Mouse (Mus musculus): ENCODE results near the gene En2. TPM values are rescaled to one million over a fixed set of nuclear protein-coding genes. Genes with fewer than 3 reads are reported as not detected.

The En2 gene
- total and polyA plus RNA-seq, 3 experiments: not detected

DNA sequence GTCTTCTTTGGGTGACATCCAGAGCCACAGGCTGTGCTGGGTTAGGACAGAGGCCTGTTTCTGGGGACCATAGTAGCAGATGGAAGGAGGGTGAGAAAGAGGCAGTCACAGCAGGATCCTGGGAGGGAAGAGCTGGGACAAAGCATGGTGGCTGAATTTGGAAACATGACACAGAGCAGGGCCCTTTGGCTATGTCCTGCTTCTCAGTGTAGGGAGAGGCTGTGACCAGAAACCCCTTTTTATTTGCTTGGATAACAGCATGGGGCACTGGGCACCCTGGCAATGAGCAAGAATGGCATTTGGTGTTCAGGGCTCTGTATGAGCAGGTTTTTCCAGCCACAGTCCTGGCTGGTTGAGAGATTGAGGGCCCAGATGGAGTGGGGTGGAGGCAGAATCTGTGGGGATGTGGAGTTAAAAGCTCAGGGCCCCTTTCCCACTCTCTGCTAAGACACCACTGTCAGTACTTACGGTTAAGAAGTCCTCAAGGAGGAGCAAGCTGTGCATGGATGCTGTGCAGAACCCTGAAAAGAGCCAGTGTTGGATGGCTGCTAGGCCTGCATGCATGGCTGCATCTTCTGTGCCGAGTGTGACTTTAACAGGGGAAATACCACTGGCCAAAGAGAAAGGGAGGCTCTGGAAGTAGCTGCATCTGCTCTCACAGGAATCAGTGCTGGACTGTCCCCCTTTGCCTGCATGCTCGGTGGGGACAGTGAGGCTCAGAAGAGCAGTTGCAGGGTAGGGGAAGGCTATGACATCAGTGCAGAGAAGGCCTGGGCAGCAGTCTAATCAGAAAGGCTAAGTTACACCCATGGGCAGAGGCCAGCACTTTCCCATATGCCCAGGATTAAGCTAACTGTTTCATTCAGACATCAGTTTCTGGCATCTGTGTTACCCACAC is 26.0 kb downstream of the En2 start:
- no peaks in the 10 kb centered on the region for H3K79me2 ChIP-seq (replicated peaks; ENCODE audit: control insufficient read depth, extremely low read depth, insufficient read depth, poor library complexity, severe bottlenecking)
- no peak overlapping the region for H3K27ac ChIP-seq (ENCODE audit: insufficient read depth, low read depth)
- no peak overlapping the region for H3K4me3 ChIP-seq (replicated peaks in 1 of 3; ENCODE audit: low read depth in 2 of 3, low read length in 2 of 3, poor library complexity in 1 of 3)
- DNase-seq (ENCODE audit: extremely low read depth): no peak
- TF ChIP-seq RAD21 (IDR thresholded peaks at IDR 0.05; ENCODE audit: low read depth, low read length) (no peak), MYC (IDR thresholded peaks at IDR 0.05; ENCODE audit: low read depth, low read length) (no peak), NELFE (IDR thresholded peaks at IDR 0.05; ENCODE audit: low read depth, low read length) (no peak), PAX5 (IDR thresholded peaks at IDR 0.05; ENCODE audit: low read length) (no peak)
- peaks cover 0 to 17% of the 10 kb centered on the region in 2 experiments; a peak in 2 of 4 replicates for H3K4me1 ChIP-seq (ENCODE audit: control insufficient read depth in 1 of 2, insufficient read depth in 2 of 2)
- H3K4me2 ChIP-seq (ENCODE audit: insufficient read depth, low read depth, poor library complexity, severe bottlenecking): no peak overlapping the region
- in situ Hi-C loops (cut with MboI; ENCODE audit: low pct_ligation_motif_present, low pct_unique_long_range_greater_than_20kb, low sequenced_read_pairs): no loop called here
- dilution Hi-C loops (cut with MboI; ENCODE audit: extremely low pct_ligation_motif_present, extremely low pct_unique_long_range_greater_than_20kb, low sequenced_read_pairs): no loop called here
- H3K9me3 ChIP-seq (replicated peaks; ENCODE audit: low read length): no peaks in the 10 kb centered on the region
- H3K9ac ChIP-seq (ENCODE audit: insufficient read depth, low read depth): no peak overlapping the region
- peaks cover 3% of the 10 kb centered on the region for H3K27me3 ChIP-seq (replicated peaks)
- H3K36me3 ChIP-seq (replicated peaks in 1 of 2; ENCODE audit: control insufficient read depth in 1 of 2, insufficient read depth in 1 of 2, low read length in 1 of 2): no peaks in the 10 kb centered on the region

DNA sequence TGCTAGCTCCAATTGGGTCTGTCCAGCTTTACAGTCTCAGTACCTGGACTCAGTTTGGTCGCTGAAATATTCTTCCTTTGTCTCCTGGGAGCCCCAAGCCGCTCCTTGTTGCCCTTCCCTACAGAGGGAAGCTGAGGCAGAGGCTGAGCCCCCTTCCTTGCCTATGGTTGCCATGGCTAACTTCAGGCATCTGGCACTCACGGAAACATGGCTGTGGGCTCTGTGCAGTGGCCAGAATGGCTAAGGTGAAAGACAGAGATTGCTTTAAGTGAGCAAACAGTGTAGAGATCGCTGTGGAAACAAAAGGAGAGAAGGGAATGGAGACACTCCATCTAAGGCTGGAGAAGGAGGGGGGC is 26.6 kb downstream of the En2 start:
- no peak overlapping the region for H3K4me3 ChIP-seq (replicated peaks in 1 of 3; ENCODE audit: low read depth in 2 of 3, low read length in 2 of 3, poor library complexity in 1 of 3)
- TF ChIP-seq UBTF (IDR thresholded peaks at IDR 0.05; ENCODE audit: low read depth, low read length) (no peak), KAT2A (IDR thresholded peaks at IDR 0.05; ENCODE audit: insufficient replicate concordance, low read length) (no peak), MAZ (IDR thresholded peaks at IDR 0.05; ENCODE audit: low read depth, low read length) (no peak), SMC3 (IDR thresholded peaks at IDR 0.05; ENCODE audit: low read depth, low read length) (no peak), RAD21 (IDR thresholded peaks at IDR 0.05; ENCODE audit: low read depth, low read length) (no peak), IRF4 (IDR thresholded peaks at IDR 0.05; ENCODE audit: low read depth, low read length) (no peak)
- H3K9ac ChIP-seq (ENCODE audit: insufficient read depth, low read depth): no peak overlapping the region
- H3K79me2 ChIP-seq (replicated peaks; ENCODE audit: control insufficient read depth, extremely low read depth, insufficient read depth, poor library complexity, severe bottlenecking): no peaks in the 10 kb centered on the region
- no peak for DNase-seq (ENCODE audit: extremely low read depth)
- H3K27me3 ChIP-seq (replicated peaks): peaks cover 3% of the 10 kb centered on the region
- no peaks in the 10 kb centered on the region for H3K9me3 ChIP-seq (replicated peaks; ENCODE audit: low read length)
- H3K36me3 ChIP-seq (replicated peaks in 1 of 2; ENCODE audit: control insufficient read depth in 1 of 2, insufficient read depth in 1 of 2, low read length in 1 of 2): no peaks in the 10 kb centered on the region
- in situ Hi-C loops (cut with MboI; ENCODE audit: low pct_ligation_motif_present, low pct_unique_long_range_greater_than_20kb, low sequenced_read_pairs): no loop called here
- no peak overlapping the region for H3K4me2 ChIP-seq (ENCODE audit: insufficient read depth, low read depth, poor library complexity, severe bottlenecking)
- H3K27ac ChIP-seq (ENCODE audit: insufficient read depth, low read depth): no peak overlapping the region
- peaks cover 0 to 11% of the 10 kb centered on the region in 2 experiments; a peak in 2 of 4 replicates for H3K4me1 ChIP-seq (ENCODE audit: control insufficient read depth in 1 of 2, insufficient read depth in 2 of 2)
- dilution Hi-C loops (cut with MboI; ENCODE audit: extremely low pct_ligation_motif_present, extremely low pct_unique_long_range_greater_than_20kb, low sequenced_read_pairs): no loop called here

DNA sequence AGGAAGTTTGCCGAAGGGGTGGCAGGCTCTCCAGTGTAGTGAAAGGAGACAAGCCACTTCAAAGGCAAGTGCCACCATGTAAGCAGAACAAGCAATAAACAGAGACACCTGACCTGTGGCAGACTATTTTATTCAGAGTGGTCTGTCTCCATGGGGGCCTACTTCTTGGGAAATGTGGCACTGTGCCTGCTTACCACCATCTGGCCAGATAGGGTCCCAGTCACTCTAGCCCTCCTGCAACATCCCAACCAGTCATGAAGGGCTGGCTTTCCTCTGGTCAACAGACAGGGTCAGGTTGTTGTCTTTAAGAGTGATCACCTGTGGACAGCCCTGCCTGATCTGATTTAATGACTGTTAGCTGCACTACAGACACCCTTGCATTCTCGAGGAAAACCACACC is 30.0 kb downstream of the En2 start:
- no peak overlapping the region for H3K9ac ChIP-seq (ENCODE audit: insufficient read depth, low read depth)
- dilution Hi-C loops (cut with MboI; ENCODE audit: extremely low pct_ligation_motif_present, extremely low pct_unique_long_range_greater_than_20kb, low sequenced_read_pairs) (no loop called here), in situ Hi-C loops (cut with MboI; ENCODE audit: low pct_ligation_motif_present, low pct_unique_long_range_greater_than_20kb, low sequenced_read_pairs) (no loop called here)
- no peak overlapping the region for H3K27ac ChIP-seq (ENCODE audit: insufficient read depth, low read depth)
- H3K4me2 ChIP-seq (ENCODE audit: insufficient read depth, low read depth, poor library complexity, severe bottlenecking): no peak overlapping the region
- no peaks in the 10 kb centered on the region for H3K9me3 ChIP-seq (replicated peaks; ENCODE audit: low read length)
- no peak for DNase-seq (ENCODE audit: extremely low read depth)
- H3K79me2 ChIP-seq (replicated peaks; ENCODE audit: control insufficient read depth, extremely low read depth, insufficient read depth, poor library complexity, severe bottlenecking): no peaks in the 10 kb centered on the region
- peaks cover 7% of the 10 kb centered on the region for H3K27me3 ChIP-seq (replicated peaks)
- peaks cover 0 to 9% of the 10 kb centered on the region in 2 experiments; a peak in 2 of 4 replicates for H3K4me1 ChIP-seq (ENCODE audit: control insufficient read depth in 1 of 2, insufficient read depth in 2 of 2)
- TF ChIP-seq EP300 (IDR thresholded peaks at IDR 0.05; ENCODE audit: low read length) (no peak), ELF1 (IDR thresholded peaks at IDR 0.05; ENCODE audit: low read depth, low read length) (no peak), MXI1 (IDR thresholded peaks at IDR 0.05; ENCODE audit: low read depth, low read length) (no peak), SIN3A (IDR thresholded peaks at IDR 0.05; ENCODE audit: low read length) (no peak), MEF2A (IDR thresholded peaks at IDR 0.05; ENCODE audit: borderline replicate concordance, low read depth, low read length) (no peak), SMC3 (IDR thresholded peaks at IDR 0.05; ENCODE audit: low read depth, low read length) (no peak), POLR2A (IDR thresholded peaks at IDR 0.05; ENCODE audit: low read depth, low read length) (no peak), POLR2AphosphoS2 (IDR thresholded peaks at IDR 0.05; ENCODE audit: low read depth, low read length) (no peak), ZNF384 (IDR thresholded peaks at IDR 0.05; ENCODE audit: low read depth, low read length) (no peak), NRF1 (IDR thresholded peaks at IDR 0.05; ENCODE audit: low read depth, low read length) (no peak), IRF4 (IDR thresholded peaks at IDR 0.05; ENCODE audit: low read depth, low read length) (no peak), RAD21 (IDR thresholded peaks at IDR 0.05; ENCODE audit: low read depth, low read length) (no peak), UBTF (IDR thresholded peaks at IDR 0.05; ENCODE audit: low read depth, low read length) (no peak), CHD1 (IDR thresholded peaks at IDR 0.05; ENCODE audit: low read depth, low read length) (no peak), BHLHE40 (IDR thresholded peaks at IDR 0.05; ENCODE audit: low read depth, low read length) (no peak), ZMIZ1 (IDR thresholded peaks at IDR 0.05; ENCODE audit: low read depth, low read length) (no peak), ZC3H11A (IDR thresholded peaks at IDR 0.05; ENCODE audit: low read depth, low read length) (no peak), JUN (IDR thresholded peaks at IDR 0.05; ENCODE audit: insufficient read depth, low read depth, low read length) (no peak)
- H3K4me3 ChIP-seq (replicated peaks in 1 of 3; ENCODE audit: low read depth in 2 of 3, low read length in 2 of 3, poor library complexity in 1 of 3): no peak overlapping the region
- H3K36me3 ChIP-seq (replicated peaks in 1 of 2; ENCODE audit: control insufficient read depth in 1 of 2, insufficient read depth in 1 of 2, low read length in 1 of 2): no peaks in the 10 kb centered on the region

Measured in CH12.LX (cell line).